Mouse (Mus musculus) left cerebral cortex, postnatal 14 days (tissue): ENCODE results near the gene Tnnc2. TPM values are rescaled to one million over a fixed set of nuclear protein-coding genes. Genes with fewer than 3 reads are reported as not detected.
A peak's percentile ranks its signal among the peaks of the same experiment; 100 is the strongest.

Experiments used
- DNase-seq, 2 experiments: peaks; one replicate each; pipeline ENCODE4 v3.0.0; 2021 to 2022; ENCODE audit warnings: low spot score in 2 of 2, mixed read lengths in 1 of 2
- intact Hi-C: fragments of 180-260 bp; cut with DNase I; formaldehyde crosslinking; loops from one replicate; pipeline ENCODE4 v1.15.1; 2025
- total RNA-seq, 2 experiments: library from RNA; stranded (reverse); gene quantifications; 2 replicates each; pipeline ENCODE4 v1.2.3; 2021

Tnnc2 gene
- total RNA-seq, 2 experiments from 2014 or later, result 1.1 TPM; not detected in 1

DNA sequence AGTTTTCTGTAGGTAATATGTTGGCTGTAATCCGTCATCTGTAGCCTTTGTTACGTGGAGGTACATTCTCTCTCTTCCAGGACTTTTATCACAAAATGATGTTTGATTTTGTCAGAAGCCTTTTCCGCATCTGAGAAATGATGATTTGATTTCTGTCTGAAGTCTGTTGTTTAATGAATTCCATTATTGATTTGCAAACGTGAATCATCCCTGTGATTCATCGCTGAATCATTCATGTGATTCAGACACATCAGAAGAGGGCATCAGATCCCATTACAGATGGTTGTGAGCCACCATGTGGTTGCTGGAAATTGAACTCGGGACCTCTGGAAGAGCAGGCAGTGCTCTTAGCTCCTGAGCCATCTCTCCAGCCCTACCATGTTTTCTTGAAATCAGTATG is 30.8 kb downstream of the Tnnc2 start:
- no peak for DNase-seq
- intact Hi-C loops, result no loop called here

- DNase-seq, result no peak
Observed at GRCm38 (mm10) chr2:164748191-164748590, 31.6 kb downstream of the Tnnc2 start.

GRCm38 (mm10) chr2:164746693-164747092 is 33.1 kb downstream of the Tnnc2 start:
- intact Hi-C loops, result no loop called here

More at GRCm38 (mm10) chr2:164748191-164748590, 31.6 kb downstream of the Tnnc2 start:
- intact Hi-C loops, result no loop called here

GRCm38 (mm10) chr2:164745843-164746479 is 33.8 kb downstream of the Tnnc2 start, which contains the start of the genes Wfdc3 and Dnttip1:
TSS of gene Wfdc3 (minus strand) at chr2:164745931.
TSS of gene Dnttip1 (plus strand) at chr2:164745983.
- DNase-seq, result peak; percentile 93 to 96
- intact Hi-C loops, result no loop called here

More at GRCm38 (mm10) chr2:164746693-164747092, 33.1 kb downstream of the Tnnc2 start:
- DNase-seq, result no peak

DNA sequence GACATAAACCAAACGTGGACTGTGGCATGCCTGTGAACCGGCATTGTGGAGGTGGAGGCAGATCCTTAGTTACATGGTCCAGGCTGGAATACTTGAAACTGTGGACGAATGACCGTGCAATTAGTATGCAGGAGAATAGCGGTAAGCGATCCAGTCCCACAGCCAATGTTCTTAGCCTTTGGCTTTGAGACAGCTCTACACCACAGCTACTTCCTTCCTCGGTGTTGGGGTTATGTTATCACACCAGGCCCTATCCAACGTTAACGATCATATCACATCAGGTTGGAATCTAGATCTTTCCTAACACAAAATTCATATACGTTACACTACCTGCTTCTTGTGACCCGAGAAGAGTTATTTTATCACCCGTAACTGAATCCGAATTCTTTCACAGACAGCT is 34.8 kb downstream of the Tnnc2 start:
- intact Hi-C loops, result no loop called here

DNA sequence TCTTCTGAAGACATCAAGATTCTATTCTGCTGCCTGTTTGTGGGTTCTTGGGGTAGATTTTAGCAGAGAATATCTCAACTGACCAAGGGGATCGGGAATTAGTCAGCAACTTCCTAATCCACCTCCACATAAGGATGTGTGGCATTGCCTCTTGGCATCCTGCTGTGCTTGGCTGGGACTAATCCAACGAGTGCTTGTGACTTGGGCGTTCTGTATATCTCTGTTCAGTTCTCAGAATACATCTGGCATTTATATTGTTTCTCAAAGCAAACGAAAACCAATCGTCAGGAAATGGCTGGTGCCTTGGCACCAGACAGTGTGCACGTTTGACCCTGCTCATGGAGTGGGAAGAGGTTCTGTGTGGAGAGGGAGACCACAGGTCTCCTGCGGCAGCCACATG is 39.9 kb downstream of the Tnnc2 start:
- intact Hi-C loops, result no loop called here

More for the DNA sequence above, 34.8 kb downstream of the Tnnc2 start:
- DNase-seq, result no peak

GRCm38 (mm10) chr2:164737377-164738090 is 42.2 kb downstream of the Tnnc2 start:
- DNase-seq, result no peak
- intact Hi-C loops, result no loop called here

More for the DNA sequence above, 39.9 kb downstream of the Tnnc2 start:
- no peak for DNase-seq

- intact Hi-C loops, result no loop called here
- no peak for DNase-seq
Observed at GRCm38 (mm10) chr2:164735446-164735845, 44.3 kb downstream of the Tnnc2 start.

- intact Hi-C loops, result no loop called here
Observed at GRCm38 (mm10) chr2:164734839-164735238, 44.9 kb downstream of the Tnnc2 start.

GRCm38 (mm10) chr2:164733259-164733658 is 46.5 kb downstream of the Tnnc2 start:
- no peak for DNase-seq
- intact Hi-C loops, result no loop called here

More at GRCm38 (mm10) chr2:164734839-164735238, 44.9 kb downstream of the Tnnc2 start:
- DNase-seq, result no peak

DNA sequence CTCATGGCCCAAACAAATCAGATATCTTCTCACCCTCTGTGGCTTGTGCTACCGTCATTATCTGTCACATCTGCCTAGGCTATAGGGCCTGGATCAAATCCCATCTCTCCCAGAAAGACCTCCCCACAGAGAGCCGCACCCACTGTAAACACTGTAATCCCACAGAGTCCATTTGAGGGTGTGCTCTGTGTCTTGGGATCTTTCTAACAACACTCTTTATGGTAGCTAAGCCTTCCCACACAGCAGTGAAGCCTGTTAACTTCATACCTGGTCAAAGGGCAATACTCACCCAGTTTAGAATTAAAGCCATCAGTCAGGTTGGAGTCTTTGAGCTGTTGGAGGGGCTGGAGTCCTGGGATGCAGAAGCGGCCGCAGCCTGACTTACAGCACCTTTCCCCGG is 48.0 kb downstream of the Tnnc2 start:
- DNase-seq, result no peak
- intact Hi-C loops, result no loop called here

Other genes with a start within 250 kb of the Tnnc2 start
- gene Wfdc2, start 217.6 kb downstream of the Tnnc2 start, total RNA-seq, result 1 to 10 TPM; 1.0 to 1.6 TPM
- gene Spint3, start 206.5 kb downstream of the Tnnc2 start, total RNA-seq, result not detected
- under 1 TPM; 0.72 to 0.92 TPM for gene Wfdc6a, start 194.5 kb downstream of the Tnnc2 start, total RNA-seq
- not detected for gene Eppin, start 186.4 kb downstream of the Tnnc2 start, total RNA-seq
- gene Wfdc6b, start 166.4 kb downstream of the Tnnc2 start, total RNA-seq, result not detected
- not detected for gene Wfdc8, start 166.3 kb downstream of the Tnnc2 start, total RNA-seq
- gene Wfdc16, start 141.2 kb downstream of the Tnnc2 start, total RNA-seq, result not detected
- gene Wfdc10, start 123.9 kb downstream of the Tnnc2 start, total RNA-seq, result not detected
- not detected for gene Wfdc9, start 123.4 kb downstream of the Tnnc2 start, total RNA-seq
- not detected for gene Wfdc11, start 105.9 kb downstream of the Tnnc2 start, total RNA-seq
- gene Wfdc13, start 94.9 kb downstream of the Tnnc2 start, total RNA-seq, result not detected
- gene Spint4, start 81.5 kb downstream of the Tnnc2 start, total RNA-seq, result not detected
- not detected for gene Spint5, start 64.7 kb downstream of the Tnnc2 start, total RNA-seq
- gene Wfdc3, start 34.0 kb downstream of the Tnnc2 start, total RNA-seq, result 1 to 10 TPM in 1 of 2 experiments, under 1 TPM in 1; 0.92 to 1.1 TPM
- gene Dnttip1, start 34.0 kb downstream of the Tnnc2 start, total RNA-seq, result 10 to 100 TPM; 32.8 to 35.6 TPM
- 1 to 10 TPM; 2.0 to 3.0 TPM for gene Ube2c, start 10.1 kb downstream of the Tnnc2 start, total RNA-seq
- 10 to 100 TPM; 46.0 to 46.8 TPM for gene Snx21, start 5.9 kb upstream of the Tnnc2 start, total RNA-seq
- gene Acot8, start 24.9 kb upstream of the Tnnc2 start, total RNA-seq, result 10 to 100 TPM; 25.8 to 27.7 TPM
- gene Zswim3, start 25.1 kb upstream of the Tnnc2 start, total RNA-seq, result 1 to 10 TPM; 7.7 to 8.3 TPM
- gene Zswim1, start 42.7 kb upstream of the Tnnc2 start, total RNA-seq, result 10 to 100 TPM; 21.4 to 22.0 TPM
- gene Spata25, start 48.6 kb upstream of the Tnnc2 start, total RNA-seq, result not detected
- gene Ctsa, start 52.9 kb upstream of the Tnnc2 start, total RNA-seq, result 10 to 100 TPM; 88.4 to 91.6 TPM
- 1 to 10 TPM; 3.6 to 4.5 TPM for gene Neurl2, start 53.5 kb upstream of the Tnnc2 start, total RNA-seq
- 10 to 100 TPM; 86.5 to 92.3 TPM for gene Pltp, start 77.7 kb upstream of the Tnnc2 start, total RNA-seq
- 10 to 100 TPM; 38.7 to 41.4 TPM for gene Pcif1, start 99.3 kb upstream of the Tnnc2 start, total RNA-seq
- 10 to 100 TPM; 24.1 to 25.4 TPM for gene Zfp335, start 131.8 kb upstream of the Tnnc2 start, total RNA-seq
- gene Mmp9, start 160.8 kb upstream of the Tnnc2 start, total RNA-seq, result 1 to 10 TPM; 1.4 to 1.9 TPM
- gene Slc12a5, start 180.8 kb upstream of the Tnnc2 start, total RNA-seq, result 100 to 1,000 TPM; 451 to 495 TPM